Mouse (Mus musculus) spleen, postnatal 36 days (tissue): ENCODE data around the gene Ube2a.
"Not testable (repeated sequence)": the region's sequence is repeated elsewhere in the genome, so short reads cannot be mapped to it uniquely, and the experiment has no call there.

Experiments
- DNase-seq, 2 experiments: peaks; one replicate each; pipeline ENCODE4 v3.0.0; 2022; ENCODE audit warnings: low spot score in 2 of 2, mixed read lengths in 1 of 2

The Ube2a gene

GRCm38 (mm10) chrX:36873765-36874164, at the start of gene Ube2a, which contains the start of gene C330007P06Rik:
TSS of gene Ube2a (plus strand) at chrX:36873900.
TSS of gene C330007P06Rik (minus strand) at chrX:36874111.
- DNase-seq = no peak

- DNase-seq = no peak
Observed at GRCm38 (mm10) chrX:36823932-36824711, 49.6 kb upstream of the Ube2a start.

- DNase-seq = no peak
Observed at GRCm38 (mm10) chrX:36825032-36825431, 48.7 kb upstream of the Ube2a start.

GRCm38 (mm10) chrX:36826873-36827272, 46.8 kb upstream of the Ube2a start:
- no peak for DNase-seq

GRCm38 (mm10) chrX:36830271-36830670, 43.4 kb upstream of the Ube2a start:
- DNase-seq = no peak

GRCm38 (mm10) chrX:36831632-36832031, 42.1 kb upstream of the Ube2a start:
- no peak for DNase-seq

GRCm38 (mm10) chrX:36833397-36834084, 40.2 kb upstream of the Ube2a start:
- peak; percentile 39 to 59 for DNase-seq

- DNase-seq = no peak
Observed at GRCm38 (mm10) chrX:36837069-36837676, 36.5 kb upstream of the Ube2a start.

- DNase-seq = peak; percentile 8 to 19
Observed at GRCm38 (mm10) chrX:36839391-36839790, 34.3 kb upstream of the Ube2a start.

GRCm38 (mm10) chrX:36841698-36842097, 32.0 kb upstream of the Ube2a start:
- no peak for DNase-seq

- DNase-seq = peak in 1 of 2 experiments; percentile 3
Observed at GRCm38 (mm10) chrX:36843346-36843990, 30.2 kb upstream of the Ube2a start.

GRCm38 (mm10) chrX:36847152-36847551, 26.5 kb upstream of the Ube2a start:
- DNase-seq = no peak

GRCm38 (mm10) chrX:36852631-36853030, 21.1 kb upstream of the Ube2a start:
- no peak for DNase-seq

- DNase-seq = peak; percentile 73 to 80
Observed at GRCm38 (mm10) chrX:36863766-36864608, 9.7 kb upstream of the Ube2a start.

- DNase-seq = no peak
Observed at GRCm38 (mm10) chrX:36864609-36865328, 8.9 kb upstream of the Ube2a start.

- no peak for DNase-seq
Observed at GRCm38 (mm10) chrX:36870372-36870771, 3.3 kb upstream of the Ube2a start.

- peak; percentile 86 to 89 for DNase-seq
Observed at GRCm38 (mm10) chrX:36874178-36874696, 537 bp downstream of the Ube2a start.

GRCm38 (mm10) chrX:36874704-36875128, 1.0 kb downstream of the Ube2a start:
- peak; percentile 16 to 19 for DNase-seq

- DNase-seq = no peak
Observed at GRCm38 (mm10) chrX:36884719-36885118, 11.0 kb downstream of the Ube2a start.

- not testable (repeated sequence) for DNase-seq
Observed at GRCm38 (mm10) chrX:36898931-36899330, 25.2 kb downstream of the Ube2a start.
